Mouse (Mus musculus) megakaryocyte, embryonic 14.5 days (primary cell): Measurements from ENCODE around the gene Ckap5.

Experiments used
- FLI1 ChIP-seq: IDR thresholded peaks from 2 replicates; pipeline ENCODE4 v1.6.1; 2012; ENCODE audit warnings: low read length, inconsistent platforms, mixed read lengths
- GATA1 ChIP-seq: IDR thresholded peaks from 3 replicates; pipeline ENCODE4 v1.6.1; 2012; ENCODE audit warnings: mixed read lengths, low read length, inconsistent platforms, borderline replicate concordance

DNA sequence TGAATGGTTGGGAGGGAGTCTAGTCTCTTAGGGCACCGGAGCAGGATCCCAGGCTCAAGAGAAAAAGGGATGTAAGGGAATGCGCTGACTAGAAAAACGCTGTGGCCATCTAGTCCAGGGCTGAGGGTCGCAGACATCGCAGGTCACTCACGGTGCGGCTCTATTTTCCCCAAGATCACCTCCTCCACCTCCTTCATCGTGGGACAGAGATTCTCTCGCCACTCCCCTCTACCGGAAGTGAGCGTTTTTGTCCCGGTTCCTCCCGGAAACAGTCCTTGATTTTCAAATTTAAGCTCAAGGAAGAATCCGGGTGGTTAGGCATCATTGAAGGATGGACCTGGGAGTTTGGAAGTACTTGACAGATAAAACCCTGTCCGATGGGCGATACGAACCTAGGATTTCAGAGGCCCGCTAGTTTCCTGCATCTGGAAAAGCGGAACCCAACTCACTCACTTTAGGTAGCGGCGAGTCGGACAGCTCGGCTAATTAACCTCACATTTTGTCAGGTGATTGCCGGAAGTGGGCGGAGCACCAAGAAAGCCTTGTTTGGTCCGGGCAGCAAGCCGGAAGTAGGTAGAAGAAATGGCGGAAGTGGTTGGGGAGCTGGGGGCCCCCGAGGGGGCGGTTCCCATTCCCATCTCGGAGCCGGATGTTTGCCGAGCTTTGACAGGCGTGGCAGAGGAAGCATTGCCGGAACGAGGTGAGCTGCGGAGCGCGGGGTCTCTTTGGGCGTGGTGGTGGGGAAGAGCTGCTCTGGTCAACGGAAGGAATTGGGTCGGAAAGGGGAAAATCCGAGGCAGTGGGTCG is 123.2 kb downstream of the Ckap5 start, which contains the start of the genes Zfp408 and Arhgap1:
- TF ChIP-seq GATA1 (no peak), FLI1 (peak; percentile 96)
